Mouse (Mus musculus) E14TG2a.4 (cell line): Measurements from ENCODE around the gene Eif4g1.

Experiments
- H3K27me3 ChIP-seq: 2 replicates; pipeline ENCODE4 v1.6.1; 2014; ENCODE audit warnings: low read length, control low read depth; ENCODE audit not compliant: insufficient read depth
- H3K36me3 ChIP-seq: 2 replicates; pipeline ENCODE4 v1.6.1; 2014; ENCODE audit warnings: low read length, control low read depth; ENCODE audit not compliant: insufficient read depth
- H3K4me1 ChIP-seq: replicated peaks from 2 replicates; pipeline ENCODE4 v1.6.1; 2014; ENCODE audit warnings: low read depth, low read length, control low read depth
- H3K4me3 ChIP-seq: replicated peaks from 2 replicates; pipeline ENCODE4 v1.5.1; 2014; ENCODE audit warnings: mild to moderate bottlenecking, low read length
- H3K9me3 ChIP-seq: 2 replicates; pipeline ENCODE4 v1.6.1; 2014; ENCODE audit warnings: low read length, control low read depth
- CTCF ChIP-seq: conservative IDR thresholded peaks from 2 replicates; pipeline ENCODE4 v1.5.1; 2014; ENCODE audit warnings: low read length
- NANOG ChIP-seq: IDR thresholded peaks from 2 replicates; pipeline ENCODE4 v1.6.1; 2014; ENCODE audit warnings: borderline replicate concordance, low read length, mixed read lengths
- POU5F1 ChIP-seq: IDR thresholded peaks from 2 replicates; pipeline ENCODE4 v1.6.1; 2014; ENCODE audit warnings: low read length, borderline replicate concordance

Gene Eif4g1

GRCm38 (mm10) chr16:20629731-20630634 is 38.1 kb upstream of the Eif4g1 start, which contains the start of gene Ece2:
Gene Ece2 (plus strand): TSS chr16:20629828.
- TF ChIP-seq NANOG (no peak), CTCF (no peak), POU5F1 (no peak)
- Histone ChIP-seq H3K36me3 (peaks cover 21% of the 10 kb centered on the region), H3K27me3 (peaks cover 35% of the 10 kb centered on the region), H3K4me1 (peaks cover 28% of the 10 kb centered on the region), H3K9me3 (no peaks in the 10 kb centered on the region), H3K4me3 (peak within 1 kb of the TSS; percentile 80)

DNA sequence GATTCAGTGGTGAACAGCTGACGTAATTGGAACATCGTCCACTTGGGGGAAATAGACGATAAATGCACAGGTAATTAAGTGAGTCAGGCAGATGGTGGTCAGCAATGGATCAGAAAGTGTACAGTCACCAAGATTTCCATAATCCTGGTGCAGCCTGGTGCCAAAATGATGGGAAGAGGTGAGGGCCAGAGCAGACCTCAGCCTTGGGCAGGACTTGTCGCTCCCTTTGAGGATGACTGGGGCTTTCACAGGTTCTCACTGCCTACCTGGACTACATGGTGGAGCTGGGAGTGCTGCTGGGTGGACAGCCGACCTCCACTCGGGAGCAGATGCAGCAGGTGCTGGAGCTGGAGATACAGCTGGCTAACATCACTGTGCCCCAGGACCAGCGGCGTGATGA is 30.7 kb upstream of the Eif4g1 start:
- TF ChIP-seq CTCF (no peak), POU5F1 (no peak)
- Histone ChIP-seq H3K4me3 (no peak overlapping the region), H3K9me3 (no peaks in the 10 kb centered on the region), H3K36me3 (peaks cover 20% of the 10 kb centered on the region), H3K4me1 (peaks cover 12% of the 10 kb centered on the region; the same call in 1 of the 2 replicates), H3K27me3 (no peaks in the 10 kb centered on the region)

DNA sequence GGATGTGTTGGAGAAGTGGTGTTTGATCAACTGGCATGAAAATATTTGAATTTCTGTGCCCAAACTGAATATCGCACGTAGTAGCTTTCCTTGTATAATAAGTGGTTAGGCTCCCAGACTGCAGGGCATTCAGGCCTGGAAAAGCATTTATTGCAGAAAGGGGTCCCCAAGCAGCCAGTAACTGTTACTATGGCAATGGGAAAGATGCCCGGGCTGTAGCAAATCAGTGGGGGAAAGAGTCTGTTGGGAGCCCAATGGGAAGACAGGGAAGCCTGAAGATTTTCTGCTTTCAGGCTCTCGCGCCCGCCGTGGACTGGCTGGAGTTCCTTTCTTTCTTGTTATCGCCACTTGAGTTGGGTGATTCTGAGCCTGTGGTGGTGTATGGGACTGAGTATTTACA is 29.7 kb upstream of the Eif4g1 start:
- TF ChIP-seq POU5F1 (no peak), NANOG (no peak), CTCF (no peak)
- Histone ChIP-seq H3K4me1 (peaks cover 12% of the 10 kb centered on the region; the same call in 1 of the 2 replicates), H3K27me3 (no peaks in the 10 kb centered on the region), H3K36me3 (peaks cover 16% of the 10 kb centered on the region; the same call in 1 of the 2 replicates), H3K4me3 (no peak overlapping the region), H3K9me3 (no peaks in the 10 kb centered on the region)

- Histone ChIP-seq H3K9me3 (no peaks in the 10 kb centered on the region), H3K4me1 (0 out of 2 replicates have a peak, but pooled peaks cover 5% of the 10 kb centered on the region), H3K36me3 (peaks cover 24% of the 10 kb centered on the region), H3K4me3 (no peak overlapping the region), H3K27me3 (no peaks in the 10 kb centered on the region)
- no peak for TF ChIP-seq NANOG
- peak; percentile 52 for TF ChIP-seq CTCF
- no peak for TF ChIP-seq POU5F1
Observed at GRCm38 (mm10) chr16:20642161-20642560, 26.0 kb upstream of the Eif4g1 start.

DNA sequence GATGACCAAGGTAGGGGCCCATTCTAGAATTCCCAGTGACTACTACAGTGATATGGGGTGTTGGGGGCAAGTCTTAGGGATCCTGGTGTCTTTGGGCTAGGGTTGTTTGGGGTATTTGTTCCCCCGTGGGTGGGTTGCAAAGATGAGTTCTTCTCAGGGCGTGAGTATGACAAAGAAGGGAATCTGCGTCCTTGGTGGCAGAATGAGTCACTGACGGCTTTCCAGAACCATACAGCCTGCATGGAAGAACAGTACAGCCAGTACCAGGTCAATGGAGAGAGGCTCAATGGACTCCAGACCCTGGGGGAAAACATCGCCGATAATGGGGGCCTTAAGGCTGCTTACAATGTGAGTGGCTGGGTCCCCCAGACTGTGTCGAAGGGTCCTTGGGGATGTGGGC is 24.2 kb upstream of the Eif4g1 start:
- no peak for TF ChIP-seq CTCF
- TF ChIP-seq NANOG: no peak
- no peak for TF ChIP-seq POU5F1
- 0 out of 2 replicates have a peak, but pooled peaks cover 9% of the 10 kb centered on the region for H3K4me1 ChIP-seq
- no peak overlapping the region for H3K4me3 ChIP-seq
- H3K9me3 ChIP-seq: no peaks in the 10 kb centered on the region
- H3K27me3 ChIP-seq: no peaks in the 10 kb centered on the region
- peaks cover 23% of the 10 kb centered on the region for H3K36me3 ChIP-seq

GRCm38 (mm10) chr16:20651076-20651946 is 16.8 kb upstream of the Eif4g1 start, which contains the start of gene Psmd2:
Gene Psmd2 (plus strand): TSS chr16:20651652.
- TF ChIP-seq NANOG (no peak), CTCF (no peak), POU5F1 (no peak)
- peaks cover 39% of the 10 kb centered on the region for H3K36me3 ChIP-seq
- no peaks in the 10 kb centered on the region for H3K27me3 ChIP-seq

GRCm38 (mm10) chr16:20651947-20652310 is 16.2 kb upstream of the Eif4g1 start:
- Histone ChIP-seq H3K9me3 (no peaks in the 10 kb centered on the region), H3K4me1 (peaks cover 23% of the 10 kb centered on the region), H3K36me3 (peaks cover 45% of the 10 kb centered on the region), H3K27me3 (no peaks in the 10 kb centered on the region), H3K4me3 (peak overlapping the region; percentile 97)
- TF ChIP-seq NANOG (no peak), CTCF (no peak), POU5F1 (no peak)

More at GRCm38 (mm10) chr16:20651076-20651946, 16.8 kb upstream of the Eif4g1 start, which contains the start of gene Psmd2:
- H3K4me3 ChIP-seq: peak within 1 kb of the TSS; percentile 97
- peaks cover 23% of the 10 kb centered on the region for H3K4me1 ChIP-seq
- no peaks in the 10 kb centered on the region for H3K9me3 ChIP-seq

GRCm38 (mm10) chr16:20653315-20653714 is 14.8 kb upstream of the Eif4g1 start:
- peaks cover 59% of the 10 kb centered on the region for H3K36me3 ChIP-seq
- no peaks in the 10 kb centered on the region for H3K9me3 ChIP-seq
- no peak overlapping the region for H3K4me3 ChIP-seq
- no peaks in the 10 kb centered on the region for H3K27me3 ChIP-seq
- peaks cover 24% of the 10 kb centered on the region for H3K4me1 ChIP-seq
- TF ChIP-seq NANOG: no peak
- peak; percentile 23 for TF ChIP-seq CTCF
